Mouse (Mus musculus) 416B (cell line): Measurements from ENCODE around the gene Uchl5.

ENCODE experiments used
- DNase-seq: peaks from one replicate; pipeline ENCODE4 v3.0.0; 2011; ENCODE audit warnings: low read depth

Gene Uchl5

DNA sequence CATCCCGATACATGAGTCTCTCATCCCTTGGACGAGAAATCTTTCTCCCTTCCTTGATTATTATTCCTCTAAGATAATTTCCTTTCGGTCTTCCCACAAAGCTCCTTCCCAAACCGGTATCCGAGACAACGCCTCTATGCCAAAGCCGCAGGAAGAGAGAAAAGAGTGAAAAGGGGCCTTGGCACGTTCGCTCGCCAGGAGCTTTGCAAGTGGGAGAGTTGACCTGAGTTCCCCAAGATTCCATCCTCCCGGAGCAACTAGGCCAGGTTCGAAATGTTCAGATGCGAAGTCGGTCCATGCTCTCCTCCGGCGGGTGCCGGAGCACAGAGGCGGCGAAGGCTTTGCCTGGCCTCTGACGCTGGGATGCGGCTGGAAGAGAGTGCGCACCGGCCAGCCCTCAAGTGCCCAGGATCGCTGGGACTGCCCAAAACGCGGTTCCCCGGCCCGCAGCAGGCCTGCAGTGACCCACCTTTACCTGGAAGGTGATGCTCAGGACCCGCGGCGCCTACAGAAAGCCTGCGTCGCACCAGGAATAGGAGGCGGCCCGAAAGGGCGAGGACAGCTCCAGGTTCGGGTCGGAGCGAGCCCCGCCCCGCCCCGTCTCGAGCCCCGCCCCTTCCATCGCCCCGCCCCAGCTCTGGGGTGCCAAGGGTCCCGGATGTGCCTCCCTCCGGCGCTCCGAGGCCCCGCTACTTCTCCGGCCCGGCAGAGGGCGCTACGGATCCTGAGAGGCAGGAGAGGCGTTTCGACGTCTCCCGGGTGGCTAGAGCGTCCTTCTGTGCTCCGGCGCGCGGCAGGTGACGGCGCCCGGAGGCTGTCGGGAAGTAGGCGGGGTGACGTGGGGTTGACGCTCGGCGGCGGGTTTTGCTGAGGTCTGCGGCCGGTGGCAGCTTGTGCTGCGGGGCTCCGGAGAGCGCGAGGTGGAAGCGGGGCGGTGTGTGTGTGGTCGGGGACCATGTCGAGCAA lies at the start of gene Uchl5, which contains the start of gene Trove2:
Gene Uchl5, plus strand, starts transcription at position 827 of the 966 bp plus-strand sequence.
Gene Trove2, minus strand, starts transcription at position 623 of the 966 bp plus-strand sequence.
- peak; percentile 98 for DNase-seq

DNA sequence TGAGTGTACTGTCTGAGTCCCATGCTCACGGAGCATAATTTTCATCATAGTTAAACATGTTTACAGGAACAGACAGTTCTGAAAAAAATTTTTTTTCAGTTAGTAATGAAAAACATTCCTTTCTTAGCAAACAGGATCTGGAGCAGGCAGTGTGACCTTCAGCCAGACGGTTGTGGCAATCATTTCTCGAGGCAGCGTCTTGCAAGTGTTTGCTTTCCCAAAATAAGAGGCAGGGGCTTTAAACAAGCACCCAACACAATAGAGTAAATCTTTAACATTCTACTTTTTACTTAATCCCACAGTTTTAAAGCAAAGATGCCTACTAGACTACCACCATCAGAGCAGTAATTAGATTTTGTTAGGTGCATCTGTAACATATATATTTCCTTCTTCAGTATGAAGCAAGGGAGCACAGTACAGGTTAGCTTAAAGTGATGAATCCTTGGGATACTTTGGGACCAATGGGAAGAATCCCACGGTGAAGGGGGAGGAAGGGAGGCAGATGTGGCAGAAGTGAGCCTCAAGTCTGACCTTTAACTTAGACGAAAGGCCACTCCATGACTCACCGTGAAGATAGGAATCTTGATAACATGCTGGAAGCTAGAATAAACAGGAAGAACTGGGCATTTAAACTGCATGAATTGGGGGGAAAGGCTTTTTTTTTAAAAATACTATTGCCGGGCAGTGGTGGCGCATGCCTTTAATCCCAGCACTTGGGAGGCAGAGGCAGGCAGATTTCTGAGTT lies 49.2 kb upstream of the Uchl5 start:
- peak; percentile 74 for DNase-seq

DNA sequence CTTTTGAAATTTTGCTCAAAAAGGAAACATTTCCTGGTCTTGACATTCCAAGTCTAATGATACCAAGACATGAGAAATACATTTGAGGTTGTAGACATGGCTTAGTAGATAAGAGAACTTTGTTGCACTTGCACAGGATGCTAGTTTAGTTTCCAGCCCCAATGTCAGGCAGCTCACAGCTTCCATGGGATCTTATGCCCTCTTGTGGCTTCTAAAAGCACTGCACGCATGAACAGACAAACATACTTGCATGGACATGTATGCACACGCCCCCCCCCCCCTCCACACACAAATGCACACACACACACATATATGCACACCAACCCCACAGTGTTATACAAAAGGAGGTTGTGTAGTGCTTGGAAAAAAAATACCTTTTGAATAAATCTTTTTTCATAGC lies 46.2 kb upstream of the Uchl5 start:
- DNase-seq = peak; percentile 86

DNA sequence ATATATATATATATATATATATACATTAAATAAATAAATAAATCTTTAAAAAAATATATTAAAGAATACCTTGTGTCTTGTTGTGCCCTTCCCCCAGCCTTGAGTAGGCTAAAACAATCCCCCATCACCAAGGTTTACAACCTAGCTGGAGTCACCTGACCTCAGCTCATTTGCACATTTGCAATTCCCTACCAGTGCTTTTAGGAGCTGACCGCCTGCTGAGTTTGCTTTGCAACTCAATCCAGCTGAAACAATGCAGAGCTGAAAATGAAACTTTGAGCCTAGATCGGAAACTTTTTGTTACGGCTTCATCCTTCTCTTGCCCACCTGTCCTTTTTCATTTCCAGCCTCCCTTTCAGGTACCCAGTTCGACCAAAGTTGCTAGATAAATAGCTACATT lies 45.4 kb upstream of the Uchl5 start:
- DNase-seq = no peak

DNA sequence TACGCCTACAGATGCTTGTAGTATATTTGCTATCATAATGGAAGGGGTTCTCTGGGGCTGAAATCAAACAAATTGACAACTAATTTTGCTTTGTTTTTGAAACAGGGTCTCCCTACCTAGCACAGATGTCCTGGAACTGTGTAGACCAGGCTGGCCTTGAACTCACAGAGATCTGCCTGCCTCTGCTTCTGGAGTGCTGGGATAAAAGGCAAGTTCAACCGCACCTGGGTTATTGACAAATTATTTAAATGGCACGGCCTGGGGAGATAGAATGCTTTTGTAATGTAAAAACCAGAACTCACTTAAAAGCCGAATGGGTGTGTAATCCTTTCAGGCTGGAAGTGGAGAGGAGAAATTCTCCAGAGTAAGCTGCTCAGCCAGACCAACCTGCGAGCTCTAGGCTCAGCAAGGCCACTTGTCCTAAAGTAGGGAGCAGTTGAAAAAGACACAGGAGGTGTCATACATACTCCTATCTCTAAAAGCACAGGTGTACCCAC lies 43.1 kb upstream of the Uchl5 start:
- no peak for DNase-seq

DNA sequence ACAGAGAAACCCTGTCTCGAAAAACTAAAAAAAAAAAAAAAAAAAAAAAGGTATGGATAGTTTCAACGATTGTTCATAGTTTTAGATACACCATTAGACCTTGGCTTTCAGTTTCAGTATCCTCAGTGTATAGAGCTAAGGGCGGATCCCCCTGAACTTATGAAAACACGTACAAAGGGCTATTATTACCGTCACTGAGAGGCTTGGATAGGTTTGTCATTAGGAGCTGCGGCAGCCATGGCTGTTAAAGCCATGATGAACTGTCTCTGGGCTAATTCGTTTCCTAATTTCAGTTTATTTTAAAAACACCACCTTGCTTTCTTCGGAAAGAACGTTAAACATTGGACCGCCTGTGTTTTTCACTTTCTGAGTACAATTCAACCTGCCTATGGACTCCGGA lies 38.3 kb upstream of the Uchl5 start:
- DNase-seq = peak; percentile 52

DNA sequence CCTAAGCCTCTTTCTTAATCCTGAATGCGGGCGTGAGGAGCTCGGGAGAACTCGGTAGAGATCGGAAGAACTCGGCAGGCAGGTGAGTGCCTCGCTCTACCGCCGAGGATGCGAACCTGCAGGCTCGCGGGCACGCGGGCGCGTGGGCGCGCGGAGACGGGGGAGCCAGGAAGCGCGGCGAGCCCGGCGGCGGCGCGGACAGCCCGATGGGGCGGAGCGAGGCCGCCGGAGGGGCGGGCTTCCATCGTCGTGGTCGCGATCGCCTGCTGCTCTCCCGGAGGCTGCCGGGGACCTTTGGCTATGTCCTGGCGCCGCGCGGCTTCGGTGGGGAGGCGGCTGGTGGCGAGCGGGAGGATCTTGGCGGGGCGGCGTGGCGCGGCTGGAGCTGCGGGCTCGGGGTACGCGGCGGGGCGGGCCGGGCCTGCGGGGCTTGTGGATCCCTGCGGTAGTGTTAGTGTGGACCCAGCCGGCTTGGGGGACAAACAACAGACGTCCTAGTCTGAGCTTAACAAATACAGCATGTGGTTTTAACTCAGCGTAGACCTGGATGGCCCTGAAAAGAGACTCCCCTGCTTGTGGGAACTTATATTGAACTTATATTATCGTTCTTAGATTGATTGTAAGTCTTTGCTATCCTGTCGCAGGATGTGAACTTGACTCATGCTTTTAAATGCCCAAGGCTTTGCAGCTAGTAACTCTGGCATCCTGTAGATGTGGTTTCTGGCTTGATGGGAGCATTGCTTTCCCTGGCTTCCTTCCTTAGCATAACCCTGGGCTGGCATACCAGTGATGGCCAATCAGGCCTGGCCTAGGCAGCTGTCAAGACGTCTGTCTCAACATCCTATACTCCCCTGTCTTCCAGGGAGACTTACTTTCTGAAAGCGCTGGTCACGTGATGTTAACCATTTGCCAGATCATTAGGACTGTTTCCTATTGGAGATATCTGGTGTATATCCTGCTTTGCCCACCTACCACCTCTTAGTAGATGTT lies 37.4 kb upstream of the Uchl5 start:
- peak; percentile 90 for DNase-seq

DNA sequence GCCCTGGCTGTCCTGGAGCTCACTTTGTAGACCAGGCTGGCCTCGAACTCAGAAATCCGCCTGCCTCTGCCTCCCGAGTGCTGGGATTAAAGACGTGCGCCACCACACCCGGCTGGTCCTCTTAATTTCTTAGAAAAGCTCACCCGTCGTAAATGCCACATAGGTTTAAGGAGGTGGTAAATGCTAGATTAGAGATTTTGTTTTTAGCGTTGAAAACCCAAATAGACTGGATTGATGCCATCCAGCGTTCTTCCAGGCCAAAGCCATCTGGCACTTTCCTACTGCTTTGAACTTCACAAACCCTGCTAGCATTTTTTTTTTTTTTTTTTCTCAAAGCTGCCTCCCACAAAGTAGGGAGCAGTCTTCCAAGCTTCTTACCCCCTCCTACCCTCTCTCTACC lies 36.5 kb upstream of the Uchl5 start:
- DNase-seq = no peak

DNA sequence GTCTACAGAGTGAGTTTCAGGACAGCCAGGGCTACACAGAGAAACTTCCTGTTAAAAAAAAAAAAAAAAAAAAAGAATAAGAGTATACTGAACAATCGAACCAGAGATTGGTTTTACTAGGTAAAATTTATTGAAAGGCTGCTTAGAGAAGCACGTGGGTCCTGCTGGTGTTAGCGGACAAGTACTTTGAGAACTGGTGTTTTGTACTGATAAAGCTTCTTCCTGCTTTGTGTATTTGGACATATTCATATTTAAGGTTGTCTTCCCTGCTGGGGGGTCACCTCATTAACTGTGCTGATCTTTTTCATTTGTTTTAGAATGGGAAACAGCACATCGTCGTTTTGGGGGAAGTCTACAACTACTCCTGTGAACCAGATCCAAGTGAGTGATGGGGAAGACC lies 35.7 kb upstream of the Uchl5 start:
- DNase-seq = no peak

DNA sequence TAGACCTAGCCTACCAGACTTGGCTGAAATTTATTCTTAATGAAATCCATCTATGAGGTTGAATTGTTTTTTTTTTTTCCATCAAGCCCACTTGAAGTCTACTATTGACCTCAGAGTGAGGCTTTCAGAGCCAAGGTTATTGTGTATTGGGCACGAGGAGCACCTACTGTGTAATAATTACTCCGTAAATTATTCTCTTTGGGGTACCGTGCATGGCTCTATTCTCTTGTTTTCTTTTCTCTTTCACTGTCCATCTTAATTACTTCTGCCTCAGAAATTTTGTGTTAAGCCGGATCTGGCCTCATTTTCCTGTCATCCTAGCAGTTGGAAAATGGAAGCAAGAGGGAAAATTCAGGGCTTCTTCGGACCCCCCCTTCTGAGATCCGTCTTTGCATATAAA lies 34.9 kb upstream of the Uchl5 start:
- no peak for DNase-seq

DNA sequence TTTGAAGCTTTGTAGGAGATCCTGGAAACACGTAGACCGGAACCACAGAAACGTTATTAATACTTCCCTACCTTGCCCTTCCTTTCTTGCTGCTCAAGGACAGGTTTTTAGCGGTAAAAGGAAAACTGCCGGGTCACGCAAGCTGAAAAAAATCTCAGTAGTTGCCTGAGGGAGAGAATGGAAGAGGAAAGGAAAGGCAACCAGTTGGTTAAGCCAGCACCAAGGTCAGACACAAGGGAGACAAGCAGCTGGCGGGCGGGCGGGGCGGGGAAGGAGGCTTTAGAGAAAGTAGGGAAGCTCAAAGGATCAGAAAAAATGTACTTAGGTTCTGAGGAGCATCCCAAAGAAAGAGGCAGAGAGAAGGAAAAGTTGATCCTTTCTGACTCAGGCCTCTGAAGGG lies 31.2 kb upstream of the Uchl5 start:
- DNase-seq = no peak

DNA sequence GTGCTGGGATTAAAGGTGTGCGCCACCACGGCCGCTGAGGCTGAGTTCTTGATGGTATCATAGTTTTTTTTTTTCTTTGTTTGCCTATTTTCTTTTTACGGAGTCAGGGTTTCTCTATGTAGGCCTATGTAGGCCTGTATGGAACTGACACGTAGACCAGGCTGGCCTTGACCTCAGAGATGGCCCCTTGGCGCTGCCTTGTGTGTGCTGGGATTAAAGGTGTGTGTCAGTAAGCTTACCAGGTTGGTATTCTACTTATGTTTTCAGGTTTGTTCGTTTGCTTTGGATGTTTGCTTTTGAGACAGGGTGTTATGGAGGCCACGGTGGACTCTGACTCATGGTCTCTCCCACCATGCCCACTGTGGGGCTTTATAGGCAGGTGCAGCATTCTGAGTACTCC lies 14.9 kb upstream of the Uchl5 start:
- no peak for DNase-seq

DNA sequence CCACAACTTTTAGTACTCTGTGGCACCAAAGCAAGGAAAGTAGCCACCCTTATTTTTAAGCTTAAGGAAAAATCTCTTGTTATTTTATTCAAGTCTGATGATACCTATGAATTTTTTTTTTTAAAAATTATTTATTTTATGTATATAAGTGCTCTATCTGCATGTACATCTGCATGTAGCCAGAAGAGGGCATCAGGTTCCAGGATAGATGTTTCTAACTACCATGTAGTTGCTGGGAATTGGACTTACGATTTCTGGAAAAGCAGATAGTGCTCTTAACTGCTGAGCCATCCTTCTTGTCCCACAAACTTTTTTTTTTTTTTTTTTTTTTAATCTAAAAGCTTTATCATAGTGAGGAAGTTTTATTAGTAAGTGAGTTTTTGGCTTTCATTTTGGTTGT lies 12.6 kb upstream of the Uchl5 start:
- DNase-seq = peak; percentile 61

DNA sequence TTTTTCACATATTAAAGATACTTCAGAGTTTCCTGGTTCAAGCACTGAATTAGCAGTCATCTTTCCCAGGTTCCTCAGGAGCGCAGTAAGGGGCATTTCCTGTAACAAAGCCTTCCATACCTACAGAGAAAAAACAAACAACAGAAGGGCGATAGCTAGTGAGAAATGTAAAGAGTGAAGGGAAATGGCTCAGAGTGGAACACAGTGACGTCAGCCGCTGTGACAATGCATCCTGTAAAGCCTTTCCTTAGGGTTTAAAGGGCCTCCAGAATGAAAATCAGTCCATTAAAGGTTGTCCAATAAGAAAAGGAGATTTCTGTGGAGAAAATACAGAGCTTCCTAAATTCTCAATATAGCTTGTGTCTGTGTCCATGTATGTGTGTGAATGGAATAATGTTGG lies 11.3 kb upstream of the Uchl5 start:
- no peak for DNase-seq

DNA sequence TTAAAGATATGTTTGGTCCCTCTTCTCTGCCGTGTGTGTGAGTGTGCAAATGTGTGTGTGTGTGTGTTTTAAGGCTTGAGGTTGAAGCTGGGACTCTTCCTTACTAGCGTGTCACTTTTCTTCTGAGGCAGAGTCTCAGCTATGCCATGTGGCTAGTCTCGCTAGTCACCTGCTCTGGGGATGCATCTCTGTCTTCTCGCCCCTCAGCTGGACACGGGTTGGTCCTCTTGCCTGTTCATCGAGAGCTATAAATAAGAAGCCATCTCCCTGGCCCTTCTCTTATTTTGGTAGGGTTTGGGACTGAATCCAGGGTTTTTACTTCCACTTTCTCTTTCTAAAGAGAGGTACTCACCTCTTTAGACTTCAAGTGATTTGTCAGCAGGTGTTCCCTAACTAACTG lies 10.8 kb upstream of the Uchl5 start:
- no peak for DNase-seq

DNA sequence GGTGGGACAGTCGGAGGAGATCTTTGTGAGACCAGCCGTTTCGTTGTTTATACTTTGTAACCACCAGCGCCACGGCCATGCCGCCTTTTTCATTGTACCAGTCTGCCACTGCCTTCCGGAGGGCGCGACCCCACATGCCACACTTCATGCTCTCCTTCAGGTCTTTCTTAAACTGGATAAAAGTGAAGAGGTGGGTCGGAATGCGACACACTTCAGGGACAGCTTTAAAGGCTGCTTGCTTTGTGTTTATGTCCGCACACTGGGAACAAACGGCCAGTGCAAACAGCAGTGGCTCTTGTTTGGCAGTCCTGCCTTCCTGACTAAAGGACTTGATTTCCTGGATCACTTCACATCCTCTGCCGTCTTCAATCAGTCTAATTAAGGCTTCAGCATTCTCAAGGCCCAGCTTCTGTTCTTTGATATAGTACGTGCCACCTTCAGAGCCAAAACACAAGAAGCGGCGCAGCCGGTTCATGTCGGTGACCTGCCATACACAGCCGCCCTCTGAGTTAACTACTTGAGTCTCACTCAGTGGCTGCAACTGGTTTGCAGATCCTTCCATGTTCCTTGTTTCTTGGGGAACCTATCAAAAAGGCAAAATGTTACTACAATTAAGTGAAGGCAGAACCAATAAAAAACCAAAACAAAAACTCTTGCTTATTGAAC lies 6.5 kb upstream of the Uchl5 start:
- DNase-seq = no peak

DNA sequence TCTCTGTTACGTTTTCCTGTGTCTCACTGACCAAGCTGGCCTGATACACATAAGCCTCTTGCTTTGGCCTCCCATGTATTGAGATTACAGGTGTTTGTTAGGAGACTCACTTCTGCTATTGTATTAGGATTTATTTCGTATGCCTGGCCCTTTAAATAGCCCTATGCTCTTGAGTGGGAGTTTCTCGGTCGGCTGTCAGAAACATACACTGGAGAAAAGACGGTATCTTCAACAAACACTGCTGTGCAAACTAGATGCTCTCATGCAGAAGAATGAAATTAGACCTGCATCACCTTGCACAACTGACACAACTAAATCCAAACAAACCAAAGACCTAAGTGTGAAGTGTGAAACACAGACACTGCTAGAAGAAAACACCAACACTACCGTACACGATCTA lies 4.0 kb upstream of the Uchl5 start:
- DNase-seq = no peak

DNA sequence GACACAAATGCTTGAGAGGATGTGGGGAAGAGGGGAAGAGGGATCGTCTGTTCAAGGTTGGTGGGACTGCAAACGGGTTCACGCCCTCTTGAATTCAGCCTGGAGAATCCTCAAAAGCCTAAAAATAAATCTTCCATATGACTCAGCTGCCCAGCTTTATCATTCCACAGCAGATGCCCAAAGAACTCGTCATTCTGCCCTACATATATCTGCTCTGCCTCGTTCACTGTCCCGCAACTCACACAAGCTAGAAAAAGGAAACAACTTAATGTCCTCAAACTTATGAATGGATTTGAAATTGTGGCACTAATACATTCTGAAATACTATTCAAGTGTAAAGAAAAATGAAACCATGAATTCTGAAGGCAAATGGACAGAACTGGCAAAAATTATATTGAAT lies 3.2 kb upstream of the Uchl5 start:
- DNase-seq = peak; percentile 58

DNA sequence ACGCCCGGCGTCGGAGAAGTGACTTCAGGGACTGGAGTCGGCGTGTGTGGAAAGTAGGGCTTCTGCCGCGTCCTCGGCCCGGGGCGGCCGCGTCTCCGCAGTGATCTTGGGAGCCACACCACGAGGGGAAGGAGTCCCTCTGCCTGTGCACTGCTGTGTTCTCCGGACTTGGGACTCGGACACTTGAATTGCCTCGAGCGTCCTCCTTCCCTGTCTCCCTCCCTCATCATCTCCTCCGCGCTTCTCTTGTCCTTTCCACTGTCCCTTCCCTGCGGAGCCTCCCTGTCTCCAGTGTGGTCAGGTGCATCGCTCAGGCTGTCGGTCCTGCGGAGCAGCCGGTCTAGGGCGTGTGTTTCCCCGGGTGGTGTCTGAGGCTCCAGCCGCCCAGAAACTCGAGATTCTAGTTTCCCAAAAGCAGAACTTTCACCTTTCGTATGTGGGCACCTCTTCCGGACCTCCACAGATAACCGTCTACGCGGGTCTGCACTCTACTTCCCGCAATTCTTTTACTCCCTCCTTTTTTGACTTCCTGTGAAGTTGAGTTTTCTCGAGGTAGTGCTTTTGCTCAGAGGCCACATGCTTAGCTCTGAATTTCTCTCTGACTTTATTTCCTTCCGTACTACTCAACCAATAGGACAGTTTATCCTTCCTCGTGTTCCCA lies 616 bp downstream of the Uchl5 start:
- DNase-seq = peak; percentile 81

DNA sequence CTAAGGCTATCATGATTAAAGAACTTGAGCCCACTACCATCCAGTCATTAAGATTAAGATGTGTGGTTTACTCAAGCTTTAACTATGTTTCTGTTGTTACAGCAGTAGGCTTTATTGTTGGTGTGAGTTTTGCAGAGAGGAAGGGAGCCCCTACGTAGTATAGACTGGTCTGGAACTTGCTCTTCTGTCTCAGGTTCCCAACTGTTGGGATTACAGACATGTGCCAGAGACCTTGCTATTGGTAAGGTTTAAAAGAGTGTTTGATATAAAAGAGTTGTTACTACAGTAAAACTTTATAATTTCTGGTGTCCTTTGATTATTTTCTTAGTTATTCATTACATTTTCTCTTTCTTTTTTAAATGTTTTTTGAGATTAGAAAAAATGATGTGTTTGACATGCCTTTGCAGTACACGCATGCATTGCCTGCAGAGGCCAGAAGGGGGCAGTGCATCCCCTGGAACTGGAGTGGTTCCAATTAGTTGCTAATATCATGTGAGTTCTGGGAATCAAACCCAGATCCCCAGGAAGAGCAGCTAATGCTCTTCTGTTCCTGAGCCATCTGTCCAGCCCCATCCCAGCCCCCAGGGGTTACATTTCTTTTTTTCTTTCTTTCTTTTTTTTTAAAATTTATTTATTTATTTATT lies 11.6 kb downstream of the Uchl5 start:
- DNase-seq = peak; percentile 64
